Mouse (Mus musculus) heart, embryonic 13.5 days (tissue): ENCODE results near the gene Armc2. TPM values are rescaled to one million over a fixed set of nuclear protein-coding genes. Genes with fewer than 3 reads are reported as not detected.

Experiments
- ATAC-seq: fragments of 200-750 bp; cut with Nextera tagmentation; 2 replicates; pipeline ENCODE4 v1.8.0; 2017; ENCODE audit warnings: moderate TSS enrichment; ENCODE audit not compliant: insufficient number of reproducible peaks, low FRiP score, low TSS enrichment; ENCODE audit errors: extremely low read depth
- H3K27ac ChIP-seq: fragments of 300-500 bp; sonication (generic); replicated peaks from 2 replicates; pipeline ENCODE4 v1.5.1; 2015; ENCODE audit warnings: moderate library complexity, mild to moderate bottlenecking, inconsistent platforms
- H3K27me3 ChIP-seq: fragments of 300-500 bp; sonication (generic); replicated peaks from 2 replicates; pipeline ENCODE4 v1.6.1; 2015; ENCODE audit warnings: mild to moderate bottlenecking, inconsistent platforms
- H3K36me3 ChIP-seq: fragments of 300-500 bp; sonication (generic); 2 replicates; pipeline ENCODE4 v1.6.1; 2015; ENCODE audit warnings: mild to moderate bottlenecking, inconsistent platforms
- H3K4me1 ChIP-seq: fragments of 300-500 bp; sonication (generic); 2 replicates; pipeline ENCODE4 v1.6.1; 2015; ENCODE audit warnings: inconsistent platforms
- H3K4me2 ChIP-seq: fragments of 300-500 bp; sonication (generic); 2 replicates; pipeline ENCODE4 v1.6.1; 2015; ENCODE audit warnings: inconsistent platforms, mild to moderate bottlenecking, moderate library complexity
- H3K4me3 ChIP-seq: fragments of 300-500 bp; sonication (generic); 2 replicates; pipeline ENCODE4 v1.5.1; 2015; ENCODE audit warnings: moderate library complexity, mild to moderate bottlenecking, inconsistent platforms
- H3K9ac ChIP-seq: fragments of 300-500 bp; sonication (generic); 2 replicates; pipeline ENCODE4 v1.6.1; 2015; ENCODE audit warnings: inconsistent platforms, mild to moderate bottlenecking, moderate library complexity
- H3K9me3 ChIP-seq: fragments of 300-500 bp; sonication (generic); 2 replicates; pipeline ENCODE4 v1.6.1; 2016; ENCODE audit warnings: inconsistent platforms
- WGBS: fragments of 180-500 bp; shearing (Covaris S2); methylation state at CpG from one replicate; pipeline ENCODE4 v1.1.7; 2015; ENCODE audit warnings: mixed read lengths; 5-methylcytosine and 5-hydroxymethylcytosine counted together
- polyA plus RNA-seq: library from polyadenylated mRNA; unstranded; fragments of >200 nt; fragmentation: Nextera tagmentation; extraction: Ambion mirVana; gene quantifications from 2 replicates; pipeline ENCODE4 v1.2.1, GENCODE M21; 2015

Gene Armc2
- polyA plus RNA-seq, 1 experiment from 2014 or later, result 0.94 TPM

DNA sequence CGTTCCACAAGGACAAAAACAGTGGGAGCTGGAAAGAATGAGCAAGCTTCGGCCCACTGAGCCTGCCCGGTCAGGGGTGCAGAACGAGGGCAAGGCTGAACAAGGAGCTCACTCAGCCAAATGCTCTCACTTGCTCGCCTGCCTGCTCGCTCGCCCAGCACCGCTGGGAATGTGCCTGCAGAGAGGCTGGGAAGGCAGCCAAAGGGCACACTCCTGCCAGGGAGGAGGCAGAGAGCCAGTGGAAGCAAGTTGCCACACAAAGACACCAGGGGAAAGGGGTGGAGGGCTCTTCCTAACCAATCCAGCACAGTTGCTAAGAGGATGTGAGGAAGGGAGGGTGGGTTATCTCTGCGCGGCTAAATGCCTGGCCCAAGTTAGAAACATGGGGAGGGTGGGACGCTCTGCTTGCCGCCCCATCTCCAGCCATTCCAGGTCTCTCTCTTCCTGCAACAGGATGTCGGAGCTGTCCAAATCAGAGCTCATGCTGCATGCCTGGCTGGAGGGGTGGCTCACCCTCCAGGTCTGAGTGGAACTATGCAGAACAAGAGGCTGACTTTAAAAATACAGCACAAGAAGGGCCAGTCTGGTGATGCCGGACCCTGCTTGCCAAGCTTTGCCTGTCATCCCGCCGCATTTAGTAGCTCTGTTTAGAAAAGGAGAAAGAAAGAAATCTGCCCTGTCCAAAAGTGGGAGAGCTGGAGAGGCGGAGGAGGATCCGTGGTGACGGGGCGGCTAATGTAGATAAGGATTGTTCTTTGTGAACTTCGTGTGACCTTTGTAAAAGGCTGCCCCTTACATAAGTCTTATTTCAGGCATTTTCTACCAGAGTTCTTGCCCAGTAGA, 83.4 kb downstream of the Armc2 start:
- no peaks in the 10 kb centered on the region for H3K36me3 ChIP-seq
- H3K27me3 ChIP-seq, result no peaks in the 10 kb centered on the region
- H3K9me3 ChIP-seq, result no peaks in the 10 kb centered on the region; the same call in 1 of the 2 replicates
- peak overlapping the region; percentile 97 for H3K27ac ChIP-seq
- peaks cover 70% of the 10 kb centered on the region for H3K4me1 ChIP-seq
- H3K9ac ChIP-seq, result peak overlapping the region; percentile 71
- 4% methylated on average over 21 of the region's 21 CpGs for WGBS
- ATAC-seq, result peak; percentile 70; the same call in 1 of the 2 replicates
- H3K4me3 ChIP-seq, result peak overlapping the region; percentile 35
- peak overlapping the region; percentile 66 for H3K4me2 ChIP-seq

DNA sequence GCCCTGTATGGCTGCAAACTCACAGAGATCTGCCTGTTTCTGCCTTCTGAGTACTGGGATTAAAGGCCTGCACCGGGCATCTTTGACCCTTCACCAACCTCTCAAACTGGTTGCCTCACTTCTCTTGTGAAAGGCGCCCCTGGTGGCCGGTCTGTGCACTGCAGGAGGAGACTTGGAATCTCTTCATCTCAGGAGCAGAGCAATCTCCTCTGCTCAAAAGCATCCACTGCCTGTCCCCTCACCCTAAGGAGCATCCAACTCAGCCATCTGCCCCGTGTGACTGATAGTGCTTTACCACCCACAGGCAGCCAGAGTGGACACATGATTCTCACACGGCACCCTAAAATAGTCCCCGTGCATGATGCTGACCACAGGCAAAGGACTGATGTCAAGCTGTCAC, 84.7 kb downstream of the Armc2 start:
- no peaks in the 10 kb centered on the region for H3K27me3 ChIP-seq
- H3K4me1 ChIP-seq, result peaks cover 70% of the 10 kb centered on the region

DNA sequence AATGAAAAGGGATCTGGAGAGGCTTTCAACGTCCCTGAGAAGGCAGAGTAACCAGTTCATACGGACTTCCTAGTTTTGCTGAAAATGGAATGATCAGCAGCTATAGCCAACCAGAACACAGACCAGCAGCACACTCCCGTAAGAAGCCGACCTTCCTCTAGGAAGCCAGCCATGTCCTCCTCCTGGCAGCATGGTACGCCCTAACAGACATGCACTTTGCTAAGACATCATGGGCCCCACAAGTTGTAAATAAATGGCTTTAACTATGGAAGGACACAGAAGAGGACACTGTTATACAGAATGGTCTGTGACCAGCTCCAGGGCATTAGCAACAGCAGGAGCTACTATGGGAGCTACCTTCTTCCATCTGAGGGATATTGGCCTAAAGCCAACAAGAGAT, 85.3 kb downstream of the Armc2 start:
- Histone ChIP-seq H3K36me3 (no peaks in the 10 kb centered on the region), H3K9ac (no peak overlapping the region), H3K4me2 (no peak overlapping the region), H3K9me3 (no peaks in the 10 kb centered on the region), H3K4me1 (peaks cover 65% of the 10 kb centered on the region), H3K27ac (peak overlapping the region; percentile 97), H3K27me3 (no peaks in the 10 kb centered on the region), H3K4me3 (no peak overlapping the region)
- 82% methylated on average over 5 of the region's 5 CpGs for WGBS
- no peak for ATAC-seq

More for the DNA sequence above, 84.7 kb downstream of the Armc2 start:
- Histone ChIP-seq H3K9ac (0 out of 2 replicates have a peak overlapping the region, but pooled peaks have one; percentile 10), H3K4me2 (no peak overlapping the region), H3K27ac (peak overlapping the region; percentile 97), H3K9me3 (no peaks in the 10 kb centered on the region), H3K4me3 (no peak overlapping the region), H3K36me3 (no peaks in the 10 kb centered on the region)
- 49% methylated on average over 6 of the region's 6 CpGs for WGBS
- ATAC-seq, result no peak

DNA sequence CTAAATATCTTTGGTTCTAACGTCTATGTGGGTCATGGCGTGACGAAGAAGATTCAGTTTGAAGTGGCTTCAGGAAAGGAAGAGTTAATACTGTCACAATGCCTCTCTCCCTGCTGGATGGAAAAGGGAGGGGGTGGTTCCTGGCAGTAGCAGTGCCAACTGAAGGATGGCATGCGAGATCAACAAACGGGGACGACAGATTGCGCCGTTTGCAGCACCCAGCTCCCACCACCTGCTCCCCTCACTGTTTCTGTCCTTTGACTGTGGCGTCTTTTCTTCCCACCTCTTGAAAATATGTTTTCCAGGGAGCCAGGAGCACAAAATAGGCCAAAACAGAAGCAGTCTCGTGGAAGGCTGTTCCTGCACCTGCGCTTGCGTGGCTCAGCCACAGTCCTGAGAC, 86.3 kb downstream of the Armc2 start:
- Histone ChIP-seq H3K27me3 (no peaks in the 10 kb centered on the region), H3K9me3 (no peaks in the 10 kb centered on the region), H3K4me1 (peaks cover 55% of the 10 kb centered on the region), H3K4me3 (no peak overlapping the region), H3K4me2 (no peak overlapping the region), H3K9ac (no peak overlapping the region), H3K27ac (no peak overlapping the region), H3K36me3 (no peaks in the 10 kb centered on the region)
- ATAC-seq, result no peak
- WGBS, result 64% methylated on average over 12 of the region's 12 CpGs

DNA sequence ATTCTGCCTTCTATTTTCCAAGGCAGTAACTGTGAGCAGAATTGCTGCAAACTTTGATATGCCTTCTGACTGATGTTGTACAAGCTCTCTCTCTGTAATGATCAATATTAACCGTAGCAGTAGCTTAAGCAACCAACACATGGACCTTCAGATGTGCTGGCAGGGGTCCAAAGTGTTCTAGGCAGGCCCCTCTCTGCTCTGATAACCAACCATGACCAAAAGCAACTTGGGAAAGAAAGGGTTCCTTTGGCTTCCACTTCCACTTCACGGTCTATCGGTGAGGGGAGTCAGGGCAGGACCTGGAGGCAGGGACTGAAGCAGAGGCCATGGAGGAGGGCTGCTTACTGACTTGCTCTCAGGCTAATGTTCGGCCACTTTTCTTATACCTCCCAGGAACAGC, 87.3 kb downstream of the Armc2 start:
- no peak overlapping the region for H3K9ac ChIP-seq
- H3K9me3 ChIP-seq, result no peaks in the 10 kb centered on the region
- ATAC-seq, result no peak
- H3K4me2 ChIP-seq, result no peak overlapping the region
- peaks cover 45% of the 10 kb centered on the region for H3K4me1 ChIP-seq
- H3K4me3 ChIP-seq, result no peak overlapping the region
- no peaks in the 10 kb centered on the region for H3K36me3 ChIP-seq
- H3K27ac ChIP-seq, result no peak overlapping the region
- WGBS, result 52% methylated on average over 4 of the region's 4 CpGs
- H3K27me3 ChIP-seq, result no peaks in the 10 kb centered on the region

DNA sequence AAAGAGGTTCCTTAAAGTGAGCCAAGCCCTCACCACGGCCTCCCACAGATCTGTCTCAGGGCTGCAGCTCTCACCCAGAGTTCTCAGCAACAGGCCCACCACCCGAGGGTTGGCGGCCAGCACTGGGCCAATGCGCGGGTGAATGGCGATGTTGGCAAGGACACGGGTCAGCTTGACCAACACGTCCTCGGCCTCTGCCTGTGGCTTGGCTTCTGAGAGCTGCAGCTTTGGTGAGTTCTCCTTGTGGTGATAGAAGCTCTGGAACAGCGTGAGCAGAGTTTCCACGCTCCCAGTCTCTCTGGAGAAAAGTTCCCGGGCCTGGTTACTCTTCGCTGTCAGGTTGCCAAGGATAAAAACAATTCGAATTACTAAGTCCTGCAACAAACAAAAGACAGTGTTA, 91.5 kb downstream of the Armc2 start:
- Histone ChIP-seq H3K27me3 (no peaks in the 10 kb centered on the region), H3K9me3 (no peaks in the 10 kb centered on the region), H3K36me3 (no peaks in the 10 kb centered on the region), H3K4me2 (no peak overlapping the region), H3K9ac (no peak overlapping the region), H3K27ac (no peak overlapping the region), H3K4me3 (no peak overlapping the region), H3K4me1 (peaks cover 8% of the 10 kb centered on the region)
- ATAC-seq, result no peak
- WGBS, result 83% methylated on average over 14 of the region's 14 CpGs

DNA sequence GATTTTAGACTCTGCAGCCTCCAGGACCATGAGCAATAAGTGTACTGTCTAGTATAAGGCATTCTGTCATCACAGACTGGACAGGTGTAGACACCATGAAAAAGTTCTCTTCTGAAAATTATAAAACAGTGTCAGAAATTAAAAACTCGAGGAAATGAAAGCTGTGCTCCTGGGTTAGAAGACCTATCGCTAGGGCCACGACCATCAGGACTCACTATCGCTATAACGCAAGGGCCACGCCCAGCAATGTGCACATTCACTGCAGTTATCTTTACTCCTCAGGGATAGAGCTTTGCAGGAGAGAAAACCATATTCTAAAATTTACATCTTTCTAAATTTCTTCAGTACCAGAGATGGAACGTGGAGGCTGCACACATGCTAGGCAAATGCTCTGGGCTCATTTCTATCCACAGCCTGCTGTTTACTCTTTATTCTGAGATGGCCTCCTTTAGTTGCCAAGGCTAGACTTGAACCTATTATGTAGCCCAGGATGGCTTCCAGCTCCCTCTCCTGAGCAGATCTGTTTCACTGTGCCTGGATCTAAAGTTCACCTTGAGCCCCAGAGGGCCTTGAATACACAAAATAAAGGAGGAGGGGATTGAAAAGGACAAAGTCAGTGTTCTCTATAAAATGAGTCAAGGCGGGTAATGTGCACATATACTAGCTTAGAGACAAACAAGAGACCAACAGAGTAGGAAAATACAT, 105.8 kb downstream of the Armc2 start:
- Histone ChIP-seq H3K27me3 (no peaks in the 10 kb centered on the region), H3K4me2 (no peak overlapping the region), H3K27ac (no peak overlapping the region), H3K4me1 (peaks cover 8% of the 10 kb centered on the region), H3K36me3 (peaks cover 17% of the 10 kb centered on the region), H3K9me3 (no peaks in the 10 kb centered on the region), H3K9ac (no peak overlapping the region), H3K4me3 (no peak overlapping the region)
- no peak for ATAC-seq
- 82% methylated on average over 8 of the region's 8 CpGs for WGBS

DNA sequence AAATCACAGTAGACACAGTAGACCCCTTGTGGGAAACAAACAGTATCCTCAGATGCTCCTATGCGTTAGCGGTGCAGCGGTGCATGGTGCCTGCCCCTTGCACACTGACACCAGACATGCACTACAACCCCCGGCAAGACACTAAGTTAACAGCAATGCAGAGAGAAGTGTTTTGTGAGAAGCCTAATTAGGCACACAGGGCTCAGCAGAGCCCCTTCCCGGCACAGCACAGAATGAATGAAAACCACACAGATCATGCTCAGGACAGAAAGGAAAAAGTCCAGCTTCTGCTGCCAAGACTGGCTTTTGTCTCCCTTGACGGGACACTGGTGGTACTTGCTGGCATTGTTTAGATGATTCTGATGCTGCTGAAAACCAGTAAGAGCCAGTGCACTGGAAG, 109.3 kb downstream of the Armc2 start:
- no peak for ATAC-seq

DNA sequence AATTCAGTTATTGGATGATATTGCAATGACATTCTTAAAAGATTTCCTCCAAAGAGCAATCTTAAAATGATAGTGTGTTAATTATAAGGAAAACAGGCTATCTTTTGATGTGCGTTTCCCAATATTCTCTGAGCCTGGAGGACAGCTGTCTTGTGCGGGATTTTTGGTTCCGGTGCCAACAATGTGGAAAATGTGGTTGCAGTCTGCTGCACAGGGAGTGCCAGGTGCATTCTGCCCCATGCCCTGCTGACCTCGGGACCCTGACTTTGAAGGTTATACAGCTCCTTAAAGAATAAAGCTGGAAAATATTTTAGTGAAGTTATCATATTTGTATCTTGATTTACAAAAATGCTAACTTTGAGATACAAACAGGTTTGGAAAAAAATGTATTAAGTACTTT, 110.3 kb downstream of the Armc2 start:
- no peak overlapping the region for H3K4me3 ChIP-seq
- ATAC-seq, result no peak
- no peaks in the 10 kb centered on the region for H3K9me3 ChIP-seq
- WGBS, result 86% methylated on average over 4 of the region's 4 CpGs
- peaks cover 58% of the 10 kb centered on the region for H3K36me3 ChIP-seq
- H3K4me1 ChIP-seq, result peaks cover 8% of the 10 kb centered on the region
- H3K27me3 ChIP-seq, result no peaks in the 10 kb centered on the region
- no peak overlapping the region for H3K27ac ChIP-seq
- H3K4me2 ChIP-seq, result no peak overlapping the region
- no peak overlapping the region for H3K9ac ChIP-seq

More for the DNA sequence above, 109.3 kb downstream of the Armc2 start:
- H3K9ac ChIP-seq, result no peak overlapping the region
- no peaks in the 10 kb centered on the region for H3K9me3 ChIP-seq
- H3K27ac ChIP-seq, result no peak overlapping the region
- 79% methylated on average over 6 of the region's 6 CpGs for WGBS
- H3K27me3 ChIP-seq, result no peaks in the 10 kb centered on the region
- no peak overlapping the region for H3K4me2 ChIP-seq
- H3K36me3 ChIP-seq, result peaks cover 50% of the 10 kb centered on the region
- peaks cover 8% of the 10 kb centered on the region for H3K4me1 ChIP-seq
- no peak overlapping the region for H3K4me3 ChIP-seq

DNA sequence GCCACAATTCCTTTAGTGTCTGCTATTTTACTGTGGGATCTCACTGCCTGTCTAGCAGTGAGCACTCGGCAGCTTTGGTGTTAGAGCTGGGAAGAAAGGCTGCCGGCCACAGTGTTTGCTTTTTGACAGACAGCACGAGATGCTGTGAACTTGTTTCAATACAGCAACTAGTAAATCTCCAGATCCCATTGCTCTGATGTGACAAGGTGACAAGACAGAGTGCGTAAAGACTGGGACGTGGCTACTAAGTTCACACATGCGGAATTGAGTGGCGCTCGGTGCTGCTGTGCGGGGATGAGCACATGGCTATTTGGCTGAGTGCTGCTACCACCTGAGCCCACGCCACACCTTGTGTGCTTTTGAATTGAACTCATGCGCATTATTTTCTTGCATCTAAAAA, 110.8 kb downstream of the Armc2 start:
- no peak overlapping the region for H3K9ac ChIP-seq
- peaks cover 8% of the 10 kb centered on the region for H3K4me1 ChIP-seq
- no peak overlapping the region for H3K4me3 ChIP-seq
- no peaks in the 10 kb centered on the region for H3K27me3 ChIP-seq
- H3K9me3 ChIP-seq, result no peaks in the 10 kb centered on the region
- no peak overlapping the region for H3K27ac ChIP-seq
- H3K36me3 ChIP-seq, result peaks cover 63% of the 10 kb centered on the region
- no peak for ATAC-seq
- H3K4me2 ChIP-seq, result no peak overlapping the region
- 87% methylated on average over 11 of the region's 11 CpGs for WGBS

DNA sequence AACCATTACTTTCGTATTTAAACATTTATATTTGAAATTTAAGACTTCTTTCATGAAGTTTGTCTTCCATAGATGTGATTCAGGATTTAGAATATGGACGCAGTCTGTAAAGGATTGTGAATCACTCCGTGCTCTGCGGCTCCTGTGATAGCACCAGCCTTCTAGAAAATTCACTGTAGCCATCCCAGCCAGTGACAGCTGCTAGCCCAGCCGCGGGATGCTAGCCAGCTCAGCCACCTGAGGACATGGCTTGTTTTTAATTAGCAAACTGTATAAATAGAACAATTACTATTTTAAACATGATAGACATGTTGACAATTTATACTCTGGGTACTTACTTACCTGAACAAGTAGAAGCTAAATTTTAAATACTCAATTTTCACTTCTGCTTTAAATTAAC, 116.4 kb downstream of the Armc2 start:
- WGBS, result 91% methylated on average over 6 of the region's 6 CpGs
- Histone ChIP-seq H3K36me3 (peaks cover 76% of the 10 kb centered on the region), H3K9me3 (no peaks in the 10 kb centered on the region), H3K27ac (no peak overlapping the region), H3K4me1 (no peaks in the 10 kb centered on the region), H3K9ac (no peak overlapping the region), H3K4me2 (no peak overlapping the region), H3K4me3 (no peak overlapping the region), H3K27me3 (no peaks in the 10 kb centered on the region)
- ATAC-seq, result no peak
